8 mouse cellular contexts compared by ENCODE assay signal in genomic region chr11:70247136-70247845, GRCm38 (mm10). TPM values are rescaled to one million over a fixed set of nuclear protein-coding genes. Genes with fewer than 3 reads are reported as not detected.
A peak's percentile ranks its signal among the peaks of the same experiment; 100 is the strongest.
DNase-seq lines count a peak whose midpoint lies in the region; ATAC-seq and TF ChIP-seq lines count a peak whose summit lies in the region.

No protein-coding gene starts in this region.

- no peaks in the 10 kb centered on the region for H3K79me2 ChIP-seq in liver, adult 2 months (ENCODE audit: control insufficient read depth, insufficient read depth, low read length)

- no peak overlapping the region for H3K9ac ChIP-seq in forebrain, embryonic 11.5 days (ENCODE audit: low read length)
- no peak overlapping the region for H3K9ac ChIP-seq in forebrain, embryonic 15.5 days (replicated peaks)
- no peak overlapping the region for H3K9ac ChIP-seq in midbrain, embryonic 11.5 days (ENCODE audit: low read length)
- H3K9ac ChIP-seq in midbrain, embryonic 15.5 days = no peak overlapping the region
- H3K9ac ChIP-seq in liver, adult 2 months (ENCODE audit: low read depth, low read length) = no peak overlapping the region

- H3K4me2 ChIP-seq in forebrain, embryonic 11.5 days (ENCODE audit: low read depth, low read length, severe bottlenecking) = no peak overlapping the region
- no peak overlapping the region for H3K4me2 ChIP-seq in forebrain, embryonic 15.5 days (replicated peaks)
- no peak overlapping the region for H3K4me2 ChIP-seq in midbrain, embryonic 11.5 days
- H3K4me2 ChIP-seq in midbrain, embryonic 15.5 days = no peak overlapping the region

- ATAC-seq in forebrain, embryonic 11.5 days (replicated peaks; ENCODE audit: low FRiP score) = no peak
- ATAC-seq in forebrain, embryonic 15.5 days (replicated peaks) = no peak
- no peak for ATAC-seq in midbrain, embryonic 11.5 days (ENCODE audit: low FRiP score)
- ATAC-seq in midbrain, embryonic 15.5 days (replicated peaks) = no peak
- peak; percentile 69; the same call in 1 of the 2 replicates for ATAC-seq in erythroblast, adult 5-6 weeks (replicated peaks; ENCODE audit: low FRiP score, poor library complexity, severe bottlenecking)

- WGBS in forebrain, embryonic 11.5 days = 50% methylated on average over 9 of the region's 9 CpGs
- whole genome bisulfite sequencing in forebrain, embryonic 15.5 days = 54% methylated on average over 9 of the region's 9 CpGs
- WGBS in midbrain, embryonic 11.5 days = 50% methylated on average over 9 of the region's 9 CpGs
- WGBS in midbrain, embryonic 15.5 days = 44% methylated on average over 9 of the region's 9 CpGs
- WGBS in liver, adult 2 months = 45% methylated on average over 9 of the region's 9 CpGs
- 54% methylated on average over 9 of the region's 9 CpGs for WGBS in spleen, adult 2 months

- TF ChIP-seq CTCF in liver, adult 2 months (IDR thresholded peaks at IDR 0.05; ENCODE audit: low read depth, low read length) = peak; percentile 56
- peak; percentile 41; the same call in 1 of the 2 replicates for TF ChIP-seq CTCF in spleen, adult 2 months (IDR thresholded peaks at IDR 0.05; ENCODE audit: extremely low read depth, insufficient read depth, insufficient read length, insufficient replicate concordance)

- H3K27ac ChIP-seq in forebrain, embryonic 11.5 days (ENCODE audit: low read depth, low read length) = no peak overlapping the region
- H3K27ac ChIP-seq in forebrain, embryonic 15.5 days (replicated peaks) = no peak overlapping the region
- H3K27ac ChIP-seq in midbrain, embryonic 11.5 days (ENCODE audit: low read depth, low read length) = no peak overlapping the region
- H3K27ac ChIP-seq in midbrain, embryonic 15.5 days = no peak overlapping the region
- H3K27ac ChIP-seq in liver, adult 2 months (replicated peaks; ENCODE audit: insufficient read depth, low read depth, low read length) = no peak overlapping the region
- no peak overlapping the region for H3K27ac ChIP-seq in spleen, adult 2 months (ENCODE audit: insufficient read depth, low read length)

- no peaks in the 10 kb centered on the region for H3K9me3 ChIP-seq in forebrain, embryonic 11.5 days (ENCODE audit: control insufficient read depth, low read length)
- H3K9me3 ChIP-seq in forebrain, embryonic 15.5 days = no peaks in the 10 kb centered on the region
- no peaks in the 10 kb centered on the region for H3K9me3 ChIP-seq in midbrain, embryonic 11.5 days (ENCODE audit: control insufficient read depth, low read length)
- no peaks in the 10 kb centered on the region for H3K9me3 ChIP-seq in midbrain, embryonic 15.5 days

- H3K4me3 ChIP-seq in forebrain, embryonic 11.5 days (ENCODE audit: low read depth, low read length) = no peak overlapping the region
- H3K4me3 ChIP-seq in forebrain, embryonic 15.5 days = no peak overlapping the region
- H3K4me3 ChIP-seq in midbrain, embryonic 11.5 days (ENCODE audit: low read depth, low read length) = no peak overlapping the region
- no peak overlapping the region for H3K4me3 ChIP-seq in midbrain, embryonic 15.5 days
- H3K4me3 ChIP-seq in liver, adult 2 months (ENCODE audit: insufficient read depth, low read depth, low read length) = no peak overlapping the region
- H3K4me3 ChIP-seq in spleen, adult 2 months (ENCODE audit: extremely low read depth, insufficient read depth, insufficient read length) = no peak overlapping the region

- H3K36me3 ChIP-seq in forebrain, embryonic 11.5 days (ENCODE audit: control insufficient read depth, insufficient read depth, low read length) = no peaks in the 10 kb centered on the region
- H3K36me3 ChIP-seq in forebrain, embryonic 15.5 days = no peaks in the 10 kb centered on the region
- H3K36me3 ChIP-seq in midbrain, embryonic 11.5 days (ENCODE audit: control insufficient read depth, insufficient read depth, low read length) = no peaks in the 10 kb centered on the region
- H3K36me3 ChIP-seq in midbrain, embryonic 15.5 days (replicated peaks) = no peaks in the 10 kb centered on the region
- no peaks in the 10 kb centered on the region for H3K36me3 ChIP-seq in liver, adult 2 months (ENCODE audit: control insufficient read depth, insufficient read depth, low read length)
- H3K36me3 ChIP-seq in spleen, adult 2 months (ENCODE audit: control insufficient read depth, insufficient read depth, low read length) = no peaks in the 10 kb centered on the region

- no peak for TF ChIP-seq POLR2A in liver, adult 2 months (IDR thresholded peaks at IDR 0.05; ENCODE audit: extremely low read depth, insufficient read depth, low read length)
- TF ChIP-seq POLR2A in spleen, adult 2 months (IDR thresholded peaks at IDR 0.05; ENCODE audit: low read depth, low read length) = no peak

- peak; percentile 75 for DNase-seq in forebrain, embryonic 11.5 days (ENCODE audit: low spot score)
- DNase-seq in midbrain, embryonic 11.5 days (ENCODE audit: low spot score, missing footprints) = peak; percentile 98
- DNase-seq in adrenal gland, postnatal 36 days = peak; percentile 65 to 82
- DNase-seq in liver, adult 2 months (ENCODE audit: extremely low read depth, low read depth, low spot score) = peak; percentile 48
- peak in 1 of 2 experiments; percentile 65 for DNase-seq in spleen, adult 2 months (ENCODE audit: low read depth in 1 of 2, low spot score in 2 of 2)

- H3K27me3 ChIP-seq in forebrain, embryonic 11.5 days (ENCODE audit: control insufficient read depth, insufficient read depth, low read length) = 0 out of 2 replicates have a peak, but pooled peaks cover 2% of the 10 kb centered on the region
- H3K27me3 ChIP-seq in forebrain, embryonic 15.5 days = peaks cover 9% of the 10 kb centered on the region
- H3K27me3 ChIP-seq in midbrain, embryonic 11.5 days (ENCODE audit: control insufficient read depth, insufficient read depth, low read length) = no peaks in the 10 kb centered on the region
- peaks cover 21% of the 10 kb centered on the region for H3K27me3 ChIP-seq in midbrain, embryonic 15.5 days (replicated peaks)
- no peaks in the 10 kb centered on the region for H3K27me3 ChIP-seq in liver, adult 2 months (ENCODE audit: control insufficient read depth, insufficient read depth, low read length)
- H3K27me3 ChIP-seq in spleen, adult 2 months (ENCODE audit: control insufficient read depth, insufficient read depth, low read length) = no peaks in the 10 kb centered on the region

- H3K4me1 ChIP-seq in forebrain, embryonic 11.5 days (replicated peaks; ENCODE audit: control insufficient read depth, insufficient read depth, low read length) = no peaks in the 10 kb centered on the region
- no peaks in the 10 kb centered on the region for H3K4me1 ChIP-seq in forebrain, embryonic 15.5 days
- H3K4me1 ChIP-seq in midbrain, embryonic 11.5 days (ENCODE audit: control insufficient read depth, insufficient read depth, low read length) = no peaks in the 10 kb centered on the region
- no peaks in the 10 kb centered on the region for H3K4me1 ChIP-seq in midbrain, embryonic 15.5 days
- H3K4me1 ChIP-seq in liver, adult 2 months (ENCODE audit: control insufficient read depth, insufficient read depth, low read length) = no peaks in the 10 kb centered on the region
- no peaks in the 10 kb centered on the region for H3K4me1 ChIP-seq in spleen, adult 2 months (ENCODE audit: control insufficient read depth, insufficient read depth, insufficient read length)

RNA-seq across cellular contexts. Expression of gene Rnasek, which starts 7.6 kb away (rescaled TPM):
- polyA plus RNA-seq in forebrain, embryonic 11.5 days (2014; fragmentation: Nextera tagmentation; extraction: Ambion mirVana) = 97.8 and 110 TPM in 2 replicates
- polyA plus RNA-seq in forebrain, embryonic 15.5 days (2015; fragmentation: Nextera tagmentation; extraction: Ambion mirVana) = 271 and 278 TPM in 2 replicates
- polyA plus RNA-seq in midbrain, embryonic 11.5 days (2014; fragmentation: Nextera tagmentation; extraction: Ambion mirVana) = 126 and 127 TPM in 2 replicates
- polyA plus RNA-seq in midbrain, embryonic 15.5 days (2015; fragmentation: Nextera tagmentation; extraction: Ambion mirVana) = 351 and 366 TPM in 2 replicates
- total RNA-seq in adrenal gland, postnatal 36 days (2021) = 100 to 1,000 TPM; 224 to 245 TPM
- 76.9 and 79.4 TPM in 2 replicates for total RNA-seq in erythroblast, adult 5-6 weeks (2015; ENCODE audit: low replicate concordance)
- 16.2 and 19.5 TPM in 2 replicates for total RNA-seq in erythroblast, adult 5-6 weeks (2017; ENCODE audit: low replicate concordance)
- total RNA-seq in liver, adult 2 months (2014; rRNA removed) = 7.7 and 9.3 TPM in 2 replicates
- polyA plus RNA-seq in liver, adult 2 months (2012; rRNA removed) = 158 and 176 TPM in 2 replicates
- 83.7 and 101 TPM in 2 replicates for polyA plus RNA-seq in spleen, adult 2 months (2012; rRNA removed)

RNA-seq across cellular contexts. Expression of gene Gm21988, which starts 7.7 kb away (rescaled TPM):
- polyA plus RNA-seq in forebrain, embryonic 11.5 days (2014; fragmentation: Nextera tagmentation; extraction: Ambion mirVana) = 9.8 and 9.9 TPM in 2 replicates
- polyA plus RNA-seq in forebrain, embryonic 15.5 days (2015; fragmentation: Nextera tagmentation; extraction: Ambion mirVana) = 12.9 and 13.0 TPM in 2 replicates
- polyA plus RNA-seq in midbrain, embryonic 11.5 days (2014; fragmentation: Nextera tagmentation; extraction: Ambion mirVana) = 9.7 and 12.1 TPM in 2 replicates
- polyA plus RNA-seq in midbrain, embryonic 15.5 days (2015; fragmentation: Nextera tagmentation; extraction: Ambion mirVana) = 13.0 and 14.1 TPM in 2 replicates
- 1 to 10 TPM; 4.9 to 7.3 TPM for total RNA-seq in adrenal gland, postnatal 36 days (2021)
- total RNA-seq in erythroblast, adult 5-6 weeks (2015; ENCODE audit: low replicate concordance) = 2.3 TPM in 1 of 2 replicates, not detected in the other
- not detected in 2 replicates for total RNA-seq in erythroblast, adult 5-6 weeks (2017; ENCODE audit: low replicate concordance)
- 0.28 and 1.5 TPM in 2 replicates for total RNA-seq in liver, adult 2 months (2014; rRNA removed)
- polyA plus RNA-seq in liver, adult 2 months (2012; rRNA removed) = 5.8 and 6.8 TPM in 2 replicates
- polyA plus RNA-seq in spleen, adult 2 months (2012; rRNA removed) = 5.1 and 5.8 TPM in 2 replicates

RNA-seq across cellular contexts. Expression of gene Alox12, which starts 7.9 kb away (rescaled TPM):
- polyA plus RNA-seq in forebrain, embryonic 11.5 days (2014; fragmentation: Nextera tagmentation; extraction: Ambion mirVana) = 2.5 and 2.7 TPM in 2 replicates
- polyA plus RNA-seq in forebrain, embryonic 15.5 days (2015; fragmentation: Nextera tagmentation; extraction: Ambion mirVana) = 0.66 and 0.79 TPM in 2 replicates
- polyA plus RNA-seq in midbrain, embryonic 11.5 days (2014; fragmentation: Nextera tagmentation; extraction: Ambion mirVana) = 3.2 and 3.4 TPM in 2 replicates
- 0.49 and 0.74 TPM in 2 replicates for polyA plus RNA-seq in midbrain, embryonic 15.5 days (2015; fragmentation: Nextera tagmentation; extraction: Ambion mirVana)
- total RNA-seq in adrenal gland, postnatal 36 days (2021) = 1 to 10 TPM; 1.2 to 1.8 TPM
- total RNA-seq in erythroblast, adult 5-6 weeks (2015; ENCODE audit: low replicate concordance) = 2.3 TPM in 1 of 2 replicates, not detected in the other
- total RNA-seq in erythroblast, adult 5-6 weeks (2017; ENCODE audit: low replicate concordance) = 0.28 TPM in 1 of 2 replicates, not detected in the other
- total RNA-seq in liver, adult 2 months (2014; rRNA removed) = 0.09 and 0.20 TPM in 2 replicates
- 0.28 and 0.46 TPM in 2 replicates for polyA plus RNA-seq in liver, adult 2 months (2012; rRNA removed)
- polyA plus RNA-seq in spleen, adult 2 months (2012; rRNA removed) = 21.1 and 21.4 TPM in 2 replicates

RNA-seq across cellular contexts. Expression of gene 0610010K14Rik, which starts 9.6 kb away (rescaled TPM):
- polyA plus RNA-seq in forebrain, embryonic 11.5 days (2014; fragmentation: Nextera tagmentation; extraction: Ambion mirVana) = 202 and 223 TPM in 2 replicates
- 191 and 199 TPM in 2 replicates for polyA plus RNA-seq in forebrain, embryonic 15.5 days (2015; fragmentation: Nextera tagmentation; extraction: Ambion mirVana)
- polyA plus RNA-seq in midbrain, embryonic 11.5 days (2014; fragmentation: Nextera tagmentation; extraction: Ambion mirVana) = 226 and 232 TPM in 2 replicates
- polyA plus RNA-seq in midbrain, embryonic 15.5 days (2015; fragmentation: Nextera tagmentation; extraction: Ambion mirVana) = 173 TPM in 2 replicates
- total RNA-seq in adrenal gland, postnatal 36 days (2021) = 10 to 100 TPM; 38.6 to 61.4 TPM
- 16.5 and 20.3 TPM in 2 replicates for total RNA-seq in erythroblast, adult 5-6 weeks (2015; ENCODE audit: low replicate concordance)
- total RNA-seq in erythroblast, adult 5-6 weeks (2017; ENCODE audit: low replicate concordance) = 3.8 and 7.8 TPM in 2 replicates
- total RNA-seq in liver, adult 2 months (2014; rRNA removed) = 6.5 and 9.9 TPM in 2 replicates
- 30.6 and 34.0 TPM in 2 replicates for polyA plus RNA-seq in liver, adult 2 months (2012; rRNA removed)
- polyA plus RNA-seq in spleen, adult 2 months (2012; rRNA removed) = 60.0 and 85.5 TPM in 2 replicates

RNA-seq across cellular contexts. Expression of gene Bcl6b, which starts 17.7 kb away (rescaled TPM):
- 4.9 and 6.8 TPM in 2 replicates for polyA plus RNA-seq in forebrain, embryonic 11.5 days (2014; fragmentation: Nextera tagmentation; extraction: Ambion mirVana)
- 5.7 and 6.1 TPM in 2 replicates for polyA plus RNA-seq in forebrain, embryonic 15.5 days (2015; fragmentation: Nextera tagmentation; extraction: Ambion mirVana)
- 4.9 and 5.4 TPM in 2 replicates for polyA plus RNA-seq in midbrain, embryonic 11.5 days (2014; fragmentation: Nextera tagmentation; extraction: Ambion mirVana)
- 5.3 and 5.6 TPM in 2 replicates for polyA plus RNA-seq in midbrain, embryonic 15.5 days (2015; fragmentation: Nextera tagmentation; extraction: Ambion mirVana)
- 10 to 100 TPM; 10.7 to 18.9 TPM for total RNA-seq in adrenal gland, postnatal 36 days (2021)
- total RNA-seq in erythroblast, adult 5-6 weeks (2015; ENCODE audit: low replicate concordance) = not detected in 2 replicates
- total RNA-seq in erythroblast, adult 5-6 weeks (2017; ENCODE audit: low replicate concordance) = 0.56 and 0.68 TPM in 2 replicates
- 0.74 and 0.81 TPM in 2 replicates for total RNA-seq in liver, adult 2 months (2014; rRNA removed)
- polyA plus RNA-seq in liver, adult 2 months (2012; rRNA removed) = 0.56 and 1.3 TPM in 2 replicates
- 3.7 and 5.6 TPM in 2 replicates for polyA plus RNA-seq in spleen, adult 2 months (2012; rRNA removed)
